Mouse (Mus musculus) MEL (cell line): ENCODE results near the gene Gdi1. TPM values are rescaled to one million over a fixed set of nuclear protein-coding genes. Genes with fewer than 3 reads are reported as not detected.

Source experiments
- DNase-seq: peaks from one replicate; pipeline ENCODE4 v3.0.0; 2011; ENCODE audit warnings: low read depth, low spot score
- H3K27ac ChIP-seq: 2 replicates; pipeline ENCODE4 v1.5.1; 2012; ENCODE audit warnings: low read depth, mild to moderate bottlenecking, control low read depth, low read length, moderate library complexity; ENCODE audit not compliant: control insufficient read depth
- H3K27me3 ChIP-seq, 2 experiments: fragments of 150-350 bp in 1 of 2; sonication (generic) in 1 of 2; 2 replicates each; pipeline ENCODE4 v1.6.1; 2012; ENCODE audit warnings: low read length in 2 of 2, mild to moderate bottlenecking in 2 of 2, improper control_type of control experiment in 1 of 2, moderate library complexity in 1 of 2; ENCODE audit not compliant: insufficient read depth in 2 of 2, control insufficient read depth in 1 of 2
- H3K36me3 ChIP-seq, 2 experiments: 2 replicates each; pipeline ENCODE4 v1.6.1; 2012 to 2014; ENCODE audit warnings: low read length in 2 of 2, improper control_type of control experiment in 1 of 2, inconsistent platforms in 1 of 2, mild to moderate bottlenecking in 1 of 2; ENCODE audit not compliant: insufficient read depth in 2 of 2, control insufficient read depth in 1 of 2
- H3K4me1 ChIP-seq, 2 experiments: fragments of 150-350 bp in 1 of 2; sonication (generic) in 1 of 2; 2 replicates each; pipeline ENCODE4 v1.6.1; 2012; ENCODE audit warnings: low read length in 2 of 2, improper control_type of control experiment in 1 of 2, mild to moderate bottlenecking in 1 of 2; ENCODE audit not compliant: insufficient read depth in 2 of 2, control insufficient read depth in 1 of 2
- H3K4me3 ChIP-seq, 2 experiments: fragments of 150-350 bp in 1 of 2; sonication (generic) in 1 of 2; 2 replicates each; pipeline ENCODE4 v1.5.1; 2012; ENCODE audit warnings: low read depth in 2 of 2, low read length in 2 of 2, mild to moderate bottlenecking in 2 of 2, moderate library complexity in 2 of 2, control low read depth in 1 of 2, improper control_type of control experiment in 1 of 2; ENCODE audit not compliant: control insufficient read depth in 1 of 2, insufficient read depth in 1 of 2
- H3K79me2 ChIP-seq: 2 replicates; pipeline ENCODE4 v1.6.1; 2012; ENCODE audit warnings: mild to moderate bottlenecking, low read length, moderate library complexity; ENCODE audit not compliant: control insufficient read depth, poor library complexity, insufficient read depth
- H3K9ac ChIP-seq: 2 replicates; pipeline ENCODE4 v1.6.1; 2012; ENCODE audit warnings: low read depth, mild to moderate bottlenecking, control low read depth, low read length, moderate library complexity; ENCODE audit not compliant: control insufficient read depth, poor library complexity, severe bottlenecking
- H3K9me3 ChIP-seq: fragments of 150-350 bp; sonication (generic); replicated peaks from 2 replicates; pipeline ENCODE4 v1.6.1; 2012; ENCODE audit warnings: mild to moderate bottlenecking, low read length, improper control_type of control experiment, moderate library complexity; ENCODE audit not compliant: insufficient read depth
- CHD1 ChIP-seq: IDR thresholded peaks from 2 replicates; pipeline ENCODE4 v1.6.1; 2012; ENCODE audit warnings: low read depth, mild to moderate bottlenecking, inconsistent platforms, low read length, improper control_type of control experiment
- ELF1 ChIP-seq: IDR thresholded peaks from 2 replicates; pipeline ENCODE4 v1.6.1; 2014; ENCODE audit warnings: low read depth, mild to moderate bottlenecking, inconsistent platforms, low read length, improper control_type of control experiment, moderate library complexity
- GABPA ChIP-seq: IDR thresholded peaks from 2 replicates; pipeline ENCODE4 v1.6.1; 2012; ENCODE audit warnings: low read depth, mild to moderate bottlenecking, inconsistent platforms, low read length, improper control_type of control experiment, moderate library complexity
- HCFC1 ChIP-seq: IDR thresholded peaks from 2 replicates; pipeline ENCODE4 v1.6.1; 2012; ENCODE audit warnings: low read depth, mild to moderate bottlenecking, inconsistent platforms, low read length, improper control_type of control experiment, moderate library complexity
- KAT2A ChIP-seq: conservative IDR thresholded peaks from 2 replicates; pipeline ENCODE4 v1.6.1; 2012; ENCODE audit warnings: low read depth, low read length, improper control_type of control experiment, inconsistent platforms
- MAFK ChIP-seq: IDR thresholded peaks from 2 replicates; pipeline ENCODE4 v1.6.1; 2011; ENCODE audit warnings: low read depth, mild to moderate bottlenecking, low read length, improper control_type of control experiment, borderline replicate concordance
- MAX ChIP-seq: IDR thresholded peaks from 2 replicates; pipeline ENCODE4 v1.6.1; 2011; ENCODE audit warnings: low read length, improper control_type of control experiment
- MXI1 ChIP-seq: IDR thresholded peaks from 2 replicates; pipeline ENCODE4 v1.6.1; 2011; ENCODE audit warnings: mild to moderate bottlenecking, low read depth, low read length, improper control_type of control experiment
- MYB ChIP-seq: IDR thresholded peaks from 2 replicates; pipeline ENCODE4 v1.6.1; 2011; ENCODE audit warnings: mild to moderate bottlenecking, low read depth, low read length, improper control_type of control experiment
- MYC ChIP-seq: IDR thresholded peaks from 2 replicates; pipeline ENCODE4 v1.6.1; 2011; ENCODE audit warnings: low read depth, mild to moderate bottlenecking, low read length, improper control_type of control experiment, moderate library complexity
- NELFE ChIP-seq: IDR thresholded peaks from 2 replicates; pipeline ENCODE4 v1.6.1; 2011; ENCODE audit warnings: low read depth, low read length, improper control_type of control experiment
- POLR2A ChIP-seq, 2 experiments: IDR thresholded peaks; 2 replicates each; pipeline ENCODE4 v1.6.1; 2011 to 2012; ENCODE audit warnings: low read length in 2 of 2, mild to moderate bottlenecking in 2 of 2, control low read depth in 1 of 2, improper control_type of control experiment in 1 of 2, low read depth in 1 of 2, moderate library complexity in 1 of 2; ENCODE audit not compliant: control insufficient read depth in 1 of 2, insufficient read depth in 1 of 2, poor library complexity in 1 of 2
- POLR2AphosphoS5 ChIP-seq: IDR thresholded peaks from 2 replicates; pipeline ENCODE4 v1.6.1; 2012; ENCODE audit warnings: low read depth, borderline replicate concordance, mild to moderate bottlenecking, inconsistent platforms, low read length, moderate library complexity, mixed read lengths
- RCOR1 ChIP-seq: IDR thresholded peaks from 2 replicates; pipeline ENCODE4 v1.6.1; 2012; ENCODE audit warnings: low read depth, mild to moderate bottlenecking, inconsistent platforms, low read length, improper control_type of control experiment
- SIN3A ChIP-seq: IDR thresholded peaks from 2 replicates; pipeline ENCODE4 v1.6.1; 2012; ENCODE audit warnings: low read length, improper control_type of control experiment, inconsistent platforms
- TBP ChIP-seq: IDR thresholded peaks from 2 replicates; pipeline ENCODE4 v1.8.0; 2011; ENCODE audit warnings: low read depth, low read length, improper control_type of control experiment
- TCF12 ChIP-seq: IDR thresholded peaks from 2 replicates; pipeline ENCODE4 v1.6.1; 2014; ENCODE audit warnings: low read depth, mild to moderate bottlenecking, inconsistent platforms, low read length, improper control_type of control experiment, moderate library complexity
- UBTF ChIP-seq: IDR thresholded peaks from 2 replicates; pipeline ENCODE4 v1.6.1; 2012; ENCODE audit warnings: low read depth, mild to moderate bottlenecking, inconsistent platforms, low read length, improper control_type of control experiment, moderate library complexity, borderline replicate concordance; ENCODE audit not compliant: insufficient read depth
- ZKSCAN1 ChIP-seq: IDR thresholded peaks from 2 replicates; pipeline ENCODE4 v1.6.1; 2012; ENCODE audit warnings: low read depth, mild to moderate bottlenecking, inconsistent platforms, low read length, improper control_type of control experiment, moderate library complexity
- ZNF384 ChIP-seq: IDR thresholded peaks from 2 replicates; pipeline ENCODE4 v1.6.1; 2012; ENCODE audit warnings: low read depth, mild to moderate bottlenecking, inconsistent platforms, low read length, improper control_type of control experiment
- polyA plus RNA-seq, 2 experiments: library from polyadenylated mRNA; stranded (reverse) in 1 of 2; unstranded in 1 of 2; fragments of >175 nt in 1 of 2; fragments of >200 nt in 1 of 2; gene quantifications; 2 replicates each; pipeline versions ENCODE4 v1.2.1 to v1.2.4; 2012; ENCODE audit warnings: low replicate concordance in 2 of 2, low read depth in 1 of 2; ENCODE audit not compliant: insufficient read length in 2 of 2, insufficient read depth in 1 of 2, missing spikeins in 1 of 2
- total RNA-seq: library from RNA; depleted of rRNA; stranded (reverse); fragments of 300-350 nt; gene quantifications from 2 replicates; pipeline ENCODE4 v1.2.3, GENCODE M21; 2012

Gene Gdi1
- total and polyA plus RNA-seq, 3 experiments = 5.2 to 24.5 TPM; not detected in 1

DNA sequence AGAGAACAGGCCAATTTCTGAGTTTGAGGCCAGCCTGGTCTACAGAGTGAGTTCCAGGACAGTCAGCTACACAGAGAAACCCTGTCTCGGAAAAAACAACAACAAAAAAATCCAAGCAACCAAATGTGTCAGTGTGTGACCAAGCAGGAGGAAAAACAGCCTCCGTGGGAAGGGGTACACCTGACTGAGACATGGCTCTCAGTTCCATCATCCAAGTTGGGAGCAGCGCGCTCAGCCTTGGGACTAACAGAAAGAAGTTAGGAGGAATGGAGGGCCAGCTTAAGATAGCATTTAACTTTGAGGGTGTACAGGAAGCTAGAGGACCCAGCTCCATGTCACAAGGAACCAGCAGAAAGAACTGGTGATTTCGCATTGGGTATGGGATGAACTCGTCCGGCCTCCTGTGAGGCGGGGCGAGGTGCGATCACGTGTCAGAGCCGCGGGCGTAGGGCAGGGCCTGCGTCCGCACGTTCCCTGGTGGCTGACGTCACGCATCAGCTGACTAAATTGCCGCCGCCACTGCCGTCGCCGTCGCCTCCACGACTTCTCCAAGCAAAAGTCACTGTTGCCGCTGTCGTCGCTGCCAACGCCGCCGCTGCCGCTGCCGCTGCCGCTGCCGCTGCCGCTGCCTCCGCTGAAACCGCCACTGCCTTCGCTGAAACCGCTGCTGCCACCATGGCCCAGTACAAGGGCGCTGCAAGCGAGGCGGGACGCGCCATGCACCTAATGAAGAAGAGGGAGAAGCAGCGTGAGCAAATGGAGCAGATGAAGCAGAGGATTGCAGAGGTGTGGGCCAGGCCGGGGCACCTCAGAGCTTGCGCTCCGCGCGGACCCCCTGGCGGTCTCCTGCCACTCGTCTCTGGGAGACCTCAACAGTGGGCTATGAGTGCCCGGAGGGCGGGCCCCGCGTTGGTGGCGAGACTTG, 8.0 kb downstream of the Gdi1 start, which contains the start of gene Fam50a (continued):
- TF ChIP-seq POLR2AphosphoS5 (no peak), UBTF (no peak), MAX (peak; percentile 92)

DNA sequence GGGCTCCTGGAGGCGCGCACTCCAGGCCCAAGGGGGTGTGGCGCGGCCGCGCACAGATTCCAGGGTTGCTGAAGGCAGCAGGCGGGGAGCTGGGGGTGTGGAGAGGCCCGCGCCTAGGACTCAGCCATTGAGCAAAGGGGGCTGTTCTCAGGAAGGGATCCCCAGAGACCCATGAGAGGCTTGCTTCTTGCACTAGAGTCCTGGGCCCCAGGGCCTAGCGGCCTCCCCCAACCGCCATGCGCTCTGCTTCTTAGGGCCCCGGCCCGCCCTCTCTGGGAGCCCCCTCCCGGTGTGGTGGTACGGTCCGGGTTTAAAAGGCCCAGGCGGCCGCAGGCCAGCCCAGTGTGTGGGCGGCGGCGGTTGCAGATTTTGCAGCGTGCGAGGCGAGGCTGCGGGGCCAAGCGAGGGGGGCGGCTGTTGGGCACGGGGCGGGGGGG, 23.9 kb downstream of the Gdi1 start, which contains the start of gene Plxna3:
TSS of gene Plxna3 (plus strand) at position 342 of the 437 bp plus-strand sequence.
- peak; percentile 79 for DNase-seq
- Histone ChIP-seq H3K27ac (peak within 1 kb of the TSS; percentile 68), H3K9me3 (no peaks in the 10 kb centered on the region), H3K27me3 (no peaks in the 10 kb centered on the region), H3K9ac (peak within 1 kb of the TSS; percentile 77), H3K4me1 (peaks cover 5 to 13% of the 10 kb centered on the region in 2 experiments; a peak in 3 of 4 replicates), H3K36me3 (peaks cover 0 to 12% of the 10 kb centered on the region in 2 experiments; a peak in 2 of 4 replicates), H3K4me3 (peak within 1 kb of the TSS; percentile 61 to 70), H3K79me2 (peaks cover 7% of the 10 kb centered on the region)
- TF ChIP-seq NELFE (peak; percentile 41; the same call in 1 of the 2 replicates), TBP (peak; percentile 86), MXI1 (peak; percentile 40; the same call in 1 of the 2 replicates), SIN3A (peak; percentile 35; the same call in 1 of the 2 replicates), ZKSCAN1 (no peak), POLR2A (IDR thresholded peaks at IDR 0.05; ENCODE audit: control insufficient read depth in 1 of 2, insufficient read depth in 1 of 2, low read depth in 1 of 2, low read length in 2 of 2, poor library complexity in 1 of 2) (peak; percentile 35 to 62; a peak in 1 of 4 replicates), MYC (no peak), HCFC1 (0 out of 2 replicates have a peak, but pooled peaks have one; percentile 19), TCF12 (peak; percentile 29; the same call in 1 of the 2 replicates), CHD1 (peak; percentile 98), MAFK (no peak)

- no peaks in the 10 kb centered on the region for H3K27me3 ChIP-seq
- peak overlapping the region; percentile 77 for H3K9ac ChIP-seq
- peaks cover 0 to 12% of the 10 kb centered on the region in 2 experiments; a peak in 2 of 4 replicates for H3K36me3 ChIP-seq
- peaks cover 7% of the 10 kb centered on the region for H3K79me2 ChIP-seq
- H3K4me3 ChIP-seq = peak overlapping the region; percentile 61 to 70
- peak overlapping the region; percentile 49 for H3K27ac ChIP-seq
- H3K9me3 ChIP-seq = no peaks in the 10 kb centered on the region
- peaks cover 5 to 13% of the 10 kb centered on the region in 2 experiments; a peak in 3 of 4 replicates for H3K4me1 ChIP-seq
- DNase-seq = peak; percentile 24
- TF ChIP-seq MYC = no peak
- TF ChIP-seq MAX = no peak
- no peak for TF ChIP-seq RCOR1
- no peak for TF ChIP-seq KAT2A
- no peak for TF ChIP-seq MYB
- no peak for TF ChIP-seq ZNF384
- no peak for TF ChIP-seq MAFK
- TF ChIP-seq GABPA = no peak
- TF ChIP-seq ELF1 = no peak
Measured at GRCm38 (mm10) chrX:74329215-74329671, 24.4 kb downstream of the Gdi1 start.
